Mouse (Mus musculus): ENCODE results near the gene Zfp689. TPM values are rescaled to one million over a fixed set of nuclear protein-coding genes. Genes with fewer than 3 reads are reported as not detected.
"Not testable (repeated sequence)": the region's sequence is repeated elsewhere in the genome, so short reads cannot be mapped to it uniquely, and the experiment has no call there.

The Zfp689 gene
- polyA plus RNA-seq, 1 experiment from 2014 or later, result 16.4 TPM

DNA sequence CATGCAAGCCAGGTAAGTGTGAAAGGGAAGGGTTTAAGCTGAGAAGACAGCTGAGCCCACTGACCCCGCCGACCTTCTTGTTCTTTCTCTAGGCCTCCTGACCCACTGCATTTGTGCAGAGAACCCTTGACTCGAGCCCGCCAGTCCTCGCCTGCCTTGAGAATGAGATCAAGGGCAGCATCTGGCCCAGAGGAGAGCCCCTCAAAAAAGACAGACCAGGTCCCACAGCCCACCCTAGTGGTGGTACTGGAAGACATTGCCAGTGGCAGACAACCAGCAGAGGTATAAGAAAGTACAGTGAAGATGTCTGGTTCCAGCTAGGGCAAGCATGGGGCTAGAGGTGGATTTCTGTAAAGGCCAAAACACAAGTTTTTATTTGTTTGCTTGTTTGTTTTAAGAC lies 24.7 kb upstream of the Zfp689 start:
- 88% methylated on average over 5 of the region's 5 CpGs for WGBS

DNA sequence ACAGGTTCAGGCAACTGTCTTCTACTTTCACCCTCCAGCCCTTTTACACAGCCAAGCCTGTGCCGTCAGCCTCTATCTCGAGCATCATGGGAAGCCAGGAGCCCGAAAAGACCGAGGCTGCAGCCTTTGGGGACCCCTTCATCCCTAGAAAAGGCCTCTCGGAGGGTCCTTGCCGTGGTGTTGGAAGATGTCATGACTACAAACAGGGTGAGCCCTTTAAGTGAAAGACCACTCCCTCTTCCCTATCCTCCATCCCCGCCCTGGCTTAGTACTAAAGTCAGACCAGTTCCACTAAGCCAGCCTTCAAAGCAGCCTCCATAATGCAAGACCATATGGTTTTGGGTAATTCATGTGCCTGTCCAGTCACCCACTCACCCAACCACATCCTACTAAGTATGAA lies 23.1 kb upstream of the Zfp689 start:
- Histone ChIP-seq H3K4me1 (ENCODE audit: control insufficient read depth, insufficient read depth, low read length) (peaks cover 7% of the 10 kb centered on the region), H3K27ac (ENCODE audit: low read depth, low read length) (peak overlapping the region; percentile 96), H3K4me2 (ENCODE audit: low read depth) (peak overlapping the region; percentile 76), H3K4me3 (ENCODE audit: low read depth, low read length) (peak overlapping the region; percentile 87), H3K9ac (ENCODE audit: low read length) (peak overlapping the region; percentile 89), H3K27me3 (ENCODE audit: control insufficient read depth, insufficient read depth, low read length) (no peaks in the 10 kb centered on the region), H3K9me3 (ENCODE audit: control insufficient read depth, low read length) (no peaks in the 10 kb centered on the region), H3K36me3 (ENCODE audit: control insufficient read depth, insufficient read depth, low read length) (peaks cover 18% of the 10 kb centered on the region)
- 0% methylated on average over 7 of the region's 7 CpGs for WGBS
- peak; percentile 17 for DNase-seq (ENCODE audit: low spot score)
- ATAC-seq (ENCODE audit: insufficient read depth, low FRiP score, low TSS enrichment), result no peak

More for the DNA sequence above, 24.7 kb upstream of the Zfp689 start:
- ATAC-seq (ENCODE audit: insufficient read depth, low FRiP score, low TSS enrichment) (no peak), DNase-seq (ENCODE audit: low spot score) (peak; percentile 13)
- Histone ChIP-seq H3K27me3 (ENCODE audit: control insufficient read depth, insufficient read depth, low read length) (no peaks in the 10 kb centered on the region), H3K27ac (ENCODE audit: low read depth, low read length) (no peak overlapping the region), H3K36me3 (ENCODE audit: control insufficient read depth, insufficient read depth, low read length) (peaks cover 18% of the 10 kb centered on the region), H3K4me2 (ENCODE audit: low read depth) (no peak overlapping the region), H3K4me3 (ENCODE audit: low read depth, low read length) (no peak overlapping the region), H3K4me1 (ENCODE audit: control insufficient read depth, insufficient read depth, low read length) (peaks cover 7% of the 10 kb centered on the region), H3K9ac (ENCODE audit: low read length) (no peak overlapping the region), H3K9me3 (ENCODE audit: control insufficient read depth, low read length) (no peaks in the 10 kb centered on the region)

DNA sequence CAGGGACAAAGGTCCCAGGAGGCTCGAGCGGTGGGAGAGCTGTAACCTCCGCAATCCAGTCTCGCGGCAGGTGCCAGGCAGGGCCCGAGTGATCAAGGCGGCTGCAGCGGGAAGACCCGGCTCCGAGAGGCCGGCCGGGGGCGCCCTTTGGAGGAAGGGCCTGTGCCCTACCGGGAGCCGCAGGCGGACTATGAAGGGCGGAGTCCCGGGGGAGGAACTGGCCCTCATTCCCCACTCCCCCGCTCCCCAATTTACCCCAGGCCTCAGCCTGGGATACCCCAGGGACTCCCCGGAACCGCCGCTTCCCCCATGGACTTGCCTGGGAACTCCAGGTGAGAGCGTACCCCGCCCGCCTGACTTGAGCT lies 22.7 kb upstream of the Zfp689 start:
- DNase-seq (ENCODE audit: low spot score) (no peak), ATAC-seq (ENCODE audit: insufficient read depth, low FRiP score, low TSS enrichment) (peak; percentile 24; the same call in 1 of the 2 replicates)
- Histone ChIP-seq H3K9ac (ENCODE audit: low read length) (peak overlapping the region; percentile 89), H3K4me2 (ENCODE audit: low read depth) (peak overlapping the region; percentile 76), H3K27ac (ENCODE audit: low read depth, low read length) (peak overlapping the region; percentile 96), H3K4me1 (ENCODE audit: control insufficient read depth, insufficient read depth, low read length) (peaks cover 7% of the 10 kb centered on the region), H3K9me3 (ENCODE audit: control insufficient read depth, low read length) (no peaks in the 10 kb centered on the region), H3K4me3 (ENCODE audit: low read depth, low read length) (peak overlapping the region; percentile 87), H3K27me3 (ENCODE audit: control insufficient read depth, insufficient read depth, low read length) (no peaks in the 10 kb centered on the region), H3K36me3 (ENCODE audit: control insufficient read depth, insufficient read depth, low read length) (peaks cover 19% of the 10 kb centered on the region)
- under 1% methylated on average over 25 of the region's 25 CpGs for WGBS

DNA sequence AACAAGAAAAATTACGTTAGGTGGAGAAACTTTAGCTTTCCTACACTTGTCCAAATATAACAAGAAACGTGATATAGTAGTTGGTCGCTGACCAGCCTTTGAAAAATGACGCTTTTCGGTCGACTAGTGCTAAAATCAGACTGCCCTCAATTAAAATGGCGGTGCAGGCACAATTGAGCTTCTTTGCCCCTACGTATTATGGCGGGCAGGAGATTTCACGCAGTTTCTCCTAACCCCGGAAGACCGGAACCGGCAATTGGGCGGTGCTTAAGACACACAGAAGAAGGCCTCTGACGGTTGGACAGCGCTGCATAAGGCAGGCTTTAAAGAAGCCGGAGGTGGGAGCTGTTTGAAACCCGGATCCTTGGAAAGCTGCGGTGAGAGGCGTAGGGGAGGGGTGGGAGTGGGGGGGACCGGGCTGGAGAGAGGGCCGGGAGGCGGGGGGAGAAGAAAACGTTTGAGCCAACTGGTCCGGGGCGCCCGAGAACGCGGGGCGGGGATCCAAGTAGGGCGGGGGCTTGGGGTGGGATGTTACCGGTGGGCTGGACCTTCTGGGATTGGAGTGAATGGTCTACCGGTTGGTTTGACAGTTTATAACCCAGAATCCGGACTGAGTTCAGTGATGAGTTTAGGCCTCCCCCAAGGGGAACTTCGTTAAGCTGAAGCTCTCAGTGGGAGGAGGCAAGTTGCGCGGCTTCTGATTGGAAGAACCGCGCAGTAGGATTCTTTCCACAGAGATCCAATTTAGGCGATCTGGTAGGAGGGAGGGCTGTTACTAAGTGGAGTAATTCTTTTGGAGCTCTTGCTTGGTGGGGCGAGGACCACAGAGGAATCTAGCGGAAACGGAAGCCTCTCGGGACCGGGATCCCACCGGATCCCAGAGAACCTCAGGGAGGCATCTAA lies 22.0 kb upstream of the Zfp689 start:
- DNase-seq (ENCODE audit: low spot score) (peak; percentile 92), ATAC-seq (ENCODE audit: insufficient read depth, low FRiP score, low TSS enrichment) (peak; percentile 90)
- peak overlapping the region; percentile 89 for H3K9ac ChIP-seq (ENCODE audit: low read length)
- H3K4me2 ChIP-seq (ENCODE audit: low read depth), result peak overlapping the region; percentile 76
- peaks cover 20% of the 10 kb centered on the region for H3K36me3 ChIP-seq (ENCODE audit: control insufficient read depth, insufficient read depth, low read length)
- under 1% methylated on average over 45 of the region's 46 CpGs for WGBS
- H3K9me3 ChIP-seq (ENCODE audit: control insufficient read depth, low read length), result no peaks in the 10 kb centered on the region
- H3K27me3 ChIP-seq (ENCODE audit: control insufficient read depth, insufficient read depth, low read length), result no peaks in the 10 kb centered on the region
- H3K4me1 ChIP-seq (ENCODE audit: control insufficient read depth, insufficient read depth, low read length), result peaks cover 7% of the 10 kb centered on the region
- H3K4me3 ChIP-seq (ENCODE audit: low read depth, low read length), result peak overlapping the region; percentile 87
- H3K27ac ChIP-seq (ENCODE audit: low read depth, low read length), result peak overlapping the region; percentile 96

DNA sequence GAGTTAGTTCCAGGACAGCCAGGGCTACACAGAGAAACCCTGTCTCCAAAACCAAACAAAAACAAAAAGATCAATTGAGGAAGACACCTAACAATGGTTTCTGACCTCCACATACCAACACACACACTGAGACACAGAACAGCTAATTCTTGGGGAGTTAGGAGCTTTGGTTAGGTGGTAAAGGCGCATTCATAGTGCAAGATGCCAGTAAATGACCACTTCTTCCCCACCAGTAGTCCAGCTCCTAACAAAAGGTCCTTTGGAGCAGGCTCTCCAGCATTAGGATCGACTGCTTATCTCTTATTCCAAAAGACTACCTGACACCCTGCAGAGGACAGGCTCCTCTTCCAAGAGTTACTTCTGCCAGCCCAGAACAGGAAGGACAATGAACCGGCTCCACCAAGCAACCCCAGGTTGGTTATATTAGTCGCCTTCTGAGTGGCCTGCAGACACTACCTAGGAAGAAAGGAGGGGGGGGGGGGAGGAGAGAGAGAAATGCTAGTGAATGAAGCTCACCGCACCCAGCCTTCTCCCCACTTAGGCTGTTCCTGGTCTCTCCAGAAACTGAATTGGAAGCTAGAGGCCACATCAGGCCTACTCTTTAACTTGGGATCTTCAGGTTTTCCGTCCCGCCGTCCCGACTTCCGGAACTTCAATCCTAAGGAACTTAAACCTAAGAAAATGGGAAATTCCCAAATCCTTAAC lies 21.2 kb upstream of the Zfp689 start:
- Histone ChIP-seq H3K4me3 (ENCODE audit: low read depth, low read length) (peak overlapping the region; percentile 87), H3K9me3 (ENCODE audit: control insufficient read depth, low read length) (no peaks in the 10 kb centered on the region), H3K27me3 (ENCODE audit: control insufficient read depth, insufficient read depth, low read length) (no peaks in the 10 kb centered on the region), H3K27ac (ENCODE audit: low read depth, low read length) (peak overlapping the region; percentile 96), H3K4me2 (ENCODE audit: low read depth) (peak overlapping the region; percentile 76), H3K36me3 (ENCODE audit: control insufficient read depth, insufficient read depth, low read length) (peaks cover 12% of the 10 kb centered on the region), H3K4me1 (ENCODE audit: control insufficient read depth, insufficient read depth, low read length) (peaks cover 7% of the 10 kb centered on the region), H3K9ac (ENCODE audit: low read length) (peak overlapping the region; percentile 89)
- DNase-seq (ENCODE audit: low spot score) (peak; percentile 54), ATAC-seq (ENCODE audit: insufficient read depth, low FRiP score, low TSS enrichment) (peak; percentile 18; the same call in 1 of the 2 replicates)
- WGBS, result 11% methylated on average over 10 of the region's 10 CpGs

DNA sequence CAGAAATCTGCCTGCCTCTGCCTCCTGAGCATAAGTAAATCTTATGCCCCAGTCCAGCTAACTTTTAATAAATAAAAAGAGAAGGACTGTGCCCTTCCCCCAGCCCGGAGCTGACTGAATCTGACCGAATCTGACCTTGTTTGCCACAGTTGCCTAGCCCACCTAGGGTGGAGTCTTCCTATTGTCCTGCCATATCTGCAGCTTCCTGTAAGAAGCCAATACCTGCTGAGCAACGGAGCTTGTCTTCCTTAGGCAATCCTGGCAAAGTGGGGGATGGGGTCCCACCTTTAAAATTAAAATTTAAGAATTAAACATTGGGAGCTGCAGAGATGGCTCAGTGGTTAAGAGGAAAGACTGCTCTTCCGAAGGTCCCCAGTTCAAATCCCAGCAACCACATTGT lies 17.6 kb upstream of the Zfp689 start:
- 94% methylated on average over 4 of the region's 4 CpGs for WGBS
- no peaks in the 10 kb centered on the region for H3K9me3 ChIP-seq (ENCODE audit: control insufficient read depth, low read length)
- DNase-seq (ENCODE audit: low spot score) (no peak), ATAC-seq (ENCODE audit: insufficient read depth, low FRiP score, low TSS enrichment) (no peak)
- H3K36me3 ChIP-seq (ENCODE audit: control insufficient read depth, insufficient read depth, low read length), result peaks cover 5% of the 10 kb centered on the region; the same call in 1 of the 2 replicates
- no peak overlapping the region for H3K4me2 ChIP-seq (ENCODE audit: low read depth)
- H3K4me3 ChIP-seq (ENCODE audit: low read depth, low read length), result no peak overlapping the region
- H3K4me1 ChIP-seq (ENCODE audit: control insufficient read depth, insufficient read depth, low read length), result no peaks in the 10 kb centered on the region; the same call in 1 of the 2 replicates
- no peak overlapping the region for H3K9ac ChIP-seq (ENCODE audit: low read length)
- no peak overlapping the region for H3K27ac ChIP-seq (ENCODE audit: low read depth, low read length)
- H3K27me3 ChIP-seq (ENCODE audit: control insufficient read depth, insufficient read depth, low read length), result no peaks in the 10 kb centered on the region

DNA sequence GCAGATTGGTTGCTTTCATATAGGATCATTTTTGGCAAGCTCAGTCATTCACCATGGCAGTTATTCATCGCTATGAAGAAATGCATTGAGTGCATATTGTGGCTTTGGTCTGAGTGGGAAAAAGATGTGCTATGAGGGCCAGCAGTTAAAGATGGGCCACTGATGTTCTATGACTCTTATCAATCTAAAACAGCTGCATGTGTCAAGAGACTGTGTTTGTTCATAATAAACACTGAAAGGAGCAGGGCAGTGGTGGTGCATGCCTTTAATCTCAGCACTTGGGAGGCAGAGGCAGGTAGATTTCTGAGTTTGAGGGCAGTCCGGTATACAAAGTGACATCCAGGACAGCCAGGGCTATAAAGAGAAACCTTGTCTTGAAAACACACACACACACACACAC lies 16.7 kb upstream of the Zfp689 start:
- WGBS, result 97% methylated on average over 2 of the region's 2 CpGs
- H3K4me3 ChIP-seq (ENCODE audit: low read depth, low read length); H3K27me3 ChIP-seq (ENCODE audit: control insufficient read depth, insufficient read depth, low read length); H3K9ac ChIP-seq (ENCODE audit: low read length); H3K9me3 ChIP-seq (ENCODE audit: control insufficient read depth, low read length); H3K27ac ChIP-seq (ENCODE audit: low read depth, low read length); H3K36me3 ChIP-seq (ENCODE audit: control insufficient read depth, insufficient read depth, low read length); H3K4me1 ChIP-seq (ENCODE audit: control insufficient read depth, insufficient read depth, low read length); DNase-seq (ENCODE audit: low spot score); ATAC-seq (ENCODE audit: insufficient read depth, low FRiP score, low TSS enrichment); H3K4me2 ChIP-seq (ENCODE audit: low read depth): not testable (repeated sequence)

DNA sequence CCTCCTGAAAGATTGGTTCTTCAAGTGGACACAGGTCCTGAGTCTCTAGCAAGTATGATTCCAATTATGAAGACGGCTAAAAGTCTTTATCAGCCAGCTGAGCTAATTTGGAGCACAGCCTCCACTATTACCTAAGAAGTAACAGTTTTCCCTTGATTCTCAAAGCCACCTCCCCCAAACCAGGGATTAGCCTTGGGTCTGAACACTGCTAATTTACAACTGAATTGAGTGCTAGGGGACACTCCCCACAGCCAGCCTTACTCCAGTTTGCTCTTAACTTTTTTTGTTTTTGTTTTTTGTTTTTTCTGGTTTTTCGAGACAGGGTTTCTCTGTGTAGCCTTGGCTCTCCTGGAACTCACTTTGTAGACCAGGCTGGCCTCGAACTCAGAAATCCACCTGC lies 16.2 kb upstream of the Zfp689 start:
- Histone ChIP-seq H3K4me3 (ENCODE audit: low read depth, low read length) (no peak overlapping the region), H3K36me3 (ENCODE audit: control insufficient read depth, insufficient read depth, low read length) (peaks cover 5% of the 10 kb centered on the region), H3K9ac (ENCODE audit: low read length) (no peak overlapping the region), H3K4me1 (ENCODE audit: control insufficient read depth, insufficient read depth, low read length) (no peaks in the 10 kb centered on the region; the same call in 1 of the 2 replicates), H3K27ac (ENCODE audit: low read depth, low read length) (no peak overlapping the region), H3K9me3 (ENCODE audit: control insufficient read depth, low read length) (no peaks in the 10 kb centered on the region), H3K27me3 (ENCODE audit: control insufficient read depth, insufficient read depth, low read length) (no peaks in the 10 kb centered on the region), H3K4me2 (ENCODE audit: low read depth) (no peak overlapping the region)
- DNase-seq (ENCODE audit: low spot score) (no peak), ATAC-seq (ENCODE audit: insufficient read depth, low FRiP score, low TSS enrichment) (no peak)
- WGBS, result 92% methylated on average over 3 of the region's 3 CpGs
